9 mouse cellular contexts compared by ENCODE assay signal in the genomic region with DNA sequence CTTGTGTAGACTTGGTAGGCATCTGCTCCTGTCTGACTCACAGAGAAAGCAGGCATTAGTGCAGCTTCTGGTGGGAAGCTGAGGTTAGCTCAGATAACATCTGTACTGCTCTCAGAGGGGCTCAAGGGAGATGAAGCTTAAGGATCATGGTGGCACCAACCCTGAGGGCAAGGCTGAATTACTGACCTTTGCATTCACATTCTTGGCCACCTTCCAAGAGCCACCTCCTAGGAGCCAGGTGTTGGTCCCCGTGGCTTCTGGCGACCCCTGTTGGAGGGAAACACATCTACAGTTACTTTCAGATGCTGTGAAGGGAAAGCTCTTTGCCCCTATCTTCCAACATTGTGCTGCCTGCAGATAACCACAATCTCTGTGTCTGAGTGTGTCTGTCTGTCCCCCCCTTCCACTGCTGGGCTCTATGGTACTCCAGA. TPM values are rescaled to one million over a fixed set of nuclear protein-coding genes. Genes with fewer than 3 reads are reported as not detected.
DNase-seq lines count a peak whose midpoint lies in the region; ATAC-seq and TF ChIP-seq lines count a peak whose summit lies in the region.
"Had no signal": no experiment of that assay in that cellular context is flagged by ENCODE, and none has a peak within 500 bp of the region (broad histone marks: within the 10 kb centered on the region; RNA-seq: fewer than 3 reads in every experiment).

No protein-coding gene starts in this region.

- no peak overlapping the region for H3K9ac ChIP-seq in hindbrain, embryonic 14.5 days
- H3K9ac ChIP-seq in lung, embryonic 14.5 days = no peak overlapping the region
- H3K9ac ChIP-seq: embryonic facial prominence, embryonic 12.5 days had no signal

- H3K27ac ChIP-seq in hindbrain, embryonic 10.5 days = no peak overlapping the region
- H3K27ac ChIP-seq in hindbrain, embryonic 14.5 days = no peak overlapping the region
- no peak overlapping the region for H3K27ac ChIP-seq in lung, embryonic 14.5 days (ENCODE audit: low read depth)

- peaks cover 18% of the 10 kb centered on the region for H3K4me1 ChIP-seq in hindbrain, embryonic 10.5 days (replicated peaks)
- H3K4me1 ChIP-seq in hindbrain, embryonic 14.5 days (replicated peaks; ENCODE audit: control insufficient read depth, insufficient read depth, low read length) = no peaks in the 10 kb centered on the region
- peaks cover 13% of the 10 kb centered on the region for H3K4me1 ChIP-seq in G1E (ENCODE audit: insufficient read depth, low read depth, low read length)
- H3K4me1 ChIP-seq in lung, embryonic 14.5 days (ENCODE audit: insufficient read depth) = no peaks in the 10 kb centered on the region

- WGBS in hindbrain, embryonic 10.5 days = 0% methylated on average over 2 of the region's 2 CpGs
- 2% methylated on average over 2 of the region's 2 CpGs for WGBS in hindbrain, embryonic 14.5 days
- 7% methylated on average over 2 of the region's 2 CpGs for WGBS in lung, embryonic 14.5 days

- DNase-seq in hindbrain, embryonic 10.5 days (ENCODE audit: low spot score) = peak; percentile 50
- DNase-seq in hindbrain, embryonic 14.5 days (ENCODE audit: low spot score) = no peak
- DNase-seq in G1E (ENCODE audit: low spot score) = no peak
- peak; percentile 57 to 68 for DNase-seq in cerebellum, postnatal 10 days
- peak; percentile 78 for DNase-seq in kidney, adult 18-20 months
- peak; percentile 74 for DNase-seq in lung, embryonic 14.5 days
- peak; percentile 59 for DNase-seq in thymus, postnatal 14 days
- DNase-seq in left cerebral cortex, adult 9 months (ENCODE audit: low spot score in 2 of 2) = no peak

- TF ChIP-seq CTCF in G1E (IDR thresholded peaks at IDR 0.05; ENCODE audit: low read depth, low read length) = peak; percentile 61
- peak; percentile 74 for TF ChIP-seq CTCF in lung, embryonic 14.5 days (IDR thresholded peaks at IDR 0.05; ENCODE audit: low read depth)

- no peak overlapping the region for H3K4me2 ChIP-seq in hindbrain, embryonic 14.5 days (replicated peaks)
- H3K4me2 ChIP-seq in lung, embryonic 14.5 days = no peak overlapping the region
- H3K4me2 ChIP-seq: embryonic facial prominence, embryonic 12.5 days had no signal

- no peaks in the 10 kb centered on the region for H3K36me3 ChIP-seq in hindbrain, embryonic 10.5 days
- H3K36me3 ChIP-seq in hindbrain, embryonic 14.5 days (replicated peaks; ENCODE audit: control insufficient read depth, insufficient read depth) = no peaks in the 10 kb centered on the region
- H3K36me3 ChIP-seq in G1E (replicated peaks) = peaks cover 23% of the 10 kb centered on the region
- H3K36me3 ChIP-seq in lung, embryonic 14.5 days (ENCODE audit: insufficient read depth) = no peaks in the 10 kb centered on the region
- H3K36me3 ChIP-seq: embryonic facial prominence, embryonic 12.5 days had no signal

- ATAC-seq in hindbrain, embryonic 14.5 days (ENCODE audit: low FRiP score) = no peak
- no peak for ATAC-seq in G1E (ENCODE audit: extremely low read depth, insufficient number of reproducible peaks, low FRiP score, poor library complexity, severe bottlenecking)
- no peak for ATAC-seq in lung, embryonic 14.5 days (ENCODE audit: insufficient read depth)

- H3K9me3 ChIP-seq in hindbrain, embryonic 10.5 days = no peaks in the 10 kb centered on the region
- no peaks in the 10 kb centered on the region for H3K9me3 ChIP-seq in hindbrain, embryonic 14.5 days (ENCODE audit: control insufficient read depth, low read length)
- no peaks in the 10 kb centered on the region for H3K9me3 ChIP-seq in G1E (replicated peaks)
- H3K9me3 ChIP-seq in lung, embryonic 14.5 days (ENCODE audit: low read depth, low read length) = no peaks in the 10 kb centered on the region
- H3K9me3 ChIP-seq: embryonic facial prominence, embryonic 12.5 days had no signal

- H3K4me3 ChIP-seq in hindbrain, embryonic 10.5 days = no peak overlapping the region
- H3K4me3 ChIP-seq in hindbrain, embryonic 14.5 days (replicated peaks; ENCODE audit: low read length) = no peak overlapping the region
- H3K4me3 ChIP-seq in G1E (ENCODE audit: low read depth, low read length) = no peak overlapping the region
- H3K4me3 ChIP-seq in lung, embryonic 14.5 days (ENCODE audit: low read depth, low read length) = no peak overlapping the region
- H3K4me3 ChIP-seq: embryonic facial prominence, embryonic 12.5 days had no signal

- H3K27me3 ChIP-seq in hindbrain, embryonic 10.5 days (ENCODE audit: insufficient read depth, poor library complexity, severe bottlenecking) = no peaks in the 10 kb centered on the region
- H3K27me3 ChIP-seq in hindbrain, embryonic 14.5 days (ENCODE audit: control insufficient read depth, insufficient read depth, low read length) = no peaks in the 10 kb centered on the region
- H3K27me3 ChIP-seq in G1E (ENCODE audit: insufficient read depth, low read length) = no peaks in the 10 kb centered on the region
- no peaks in the 10 kb centered on the region for H3K27me3 ChIP-seq in lung, embryonic 14.5 days (ENCODE audit: insufficient read depth, low read length)
- H3K27me3 ChIP-seq: embryonic facial prominence, embryonic 12.5 days had no signal

RNA-seq across cellular contexts. Expression of a gene that starts 4.2 kb away (rescaled TPM):
- 6.0 and 8.6 TPM in 2 replicates for polyA plus RNA-seq in hindbrain, embryonic 10.5 days (2016; fragmentation: Nextera tagmentation; extraction: Ambion mirVana)
- 4.6 and 5.7 TPM in 2 replicates for polyA plus RNA-seq in hindbrain, embryonic 14.5 days (2014; fragmentation: Nextera tagmentation; extraction: Ambion mirVana)
- total RNA-seq in G1E (2014; fragmentation: Nextera tagmentation) = 6.1 and 13.0 TPM in 2 replicates
- 4.6 and 4.8 TPM in 2 replicates for total RNA-seq in G1E (2017)
- polyA plus RNA-seq in G1E (2012) = 15.7 and 16.1 TPM in 2 replicates
- 3.8 and 4.0 TPM in 2 replicates for polyA plus RNA-seq in lung, embryonic 14.5 days (2014; fragmentation: Nextera tagmentation; extraction: Ambion mirVana)

RNA-seq across cellular contexts. Expression of a gene that starts 10.0 kb away (rescaled TPM):
- 0.45 and 0.63 TPM in 2 replicates for polyA plus RNA-seq in hindbrain, embryonic 10.5 days (2016; fragmentation: Nextera tagmentation; extraction: Ambion mirVana)
- 0.67 and 0.80 TPM in 2 replicates for polyA plus RNA-seq in hindbrain, embryonic 14.5 days (2014; fragmentation: Nextera tagmentation; extraction: Ambion mirVana)
- not detected in 2 replicates for total RNA-seq in G1E (2014; fragmentation: Nextera tagmentation)
- total RNA-seq in G1E (2017) = not detected in 2 replicates
- not detected in 2 replicates for polyA plus RNA-seq in G1E (2012)
- not detected in 2 replicates for polyA plus RNA-seq in lung, embryonic 14.5 days (2014; fragmentation: Nextera tagmentation; extraction: Ambion mirVana)

RNA-seq across cellular contexts. Expression of a gene that starts 33.2 kb away (rescaled TPM):
- not detected in 2 replicates for polyA plus RNA-seq in hindbrain, embryonic 10.5 days (2016; fragmentation: Nextera tagmentation; extraction: Ambion mirVana)
- not detected in 2 replicates for polyA plus RNA-seq in hindbrain, embryonic 14.5 days (2014; fragmentation: Nextera tagmentation; extraction: Ambion mirVana)
- total RNA-seq in G1E (2014; fragmentation: Nextera tagmentation) (not detected in 2 replicates), G1E (2017) (not detected in 2 replicates)
- not detected in 2 replicates for polyA plus RNA-seq in G1E (2012)
- polyA plus RNA-seq in lung, embryonic 14.5 days (2014; fragmentation: Nextera tagmentation; extraction: Ambion mirVana) = not detected in 2 replicates

Comparison
In these comparisons a context has a peak if more than half of its experiments do, and no peak if none do; other contexts are left out.
1. DNase-seq: peak in hindbrain, embryonic 10.5 days (single experiment), cerebellum, postnatal 10 days (2 of 2), kidney, adult 18-20 months (single experiment), lung, embryonic 14.5 days (single experiment) and thymus, postnatal 14 days (single experiment); none in hindbrain, embryonic 14.5 days (single experiment), G1E (single experiment) and left cerebral cortex, adult 9 months (0 of 2).